Mouse (Mus musculus) small intestine, adult 2 months (tissue): ENCODE data around the gene Slc16a6.

ENCODE experiments used
- CTCF ChIP-seq: fragments of 200-500 bp; IDR thresholded peaks from 2 replicates; pipeline ENCODE4 v1.5.1; 2012; ENCODE audit warnings: low read depth, mild to moderate bottlenecking, control low read depth, inconsistent platforms, low read length, moderate library complexity, mixed read lengths; ENCODE audit not compliant: insufficient replicate concordance, insufficient read length; ENCODE audit errors: extremely low read depth
- POLR2A ChIP-seq: fragments of 200-500 bp; IDR thresholded peaks from 2 replicates; pipeline ENCODE4 v1.6.1; 2012; ENCODE audit warnings: low read depth, mild to moderate bottlenecking, control low read depth, inconsistent platforms, low read length, moderate library complexity

DNA sequence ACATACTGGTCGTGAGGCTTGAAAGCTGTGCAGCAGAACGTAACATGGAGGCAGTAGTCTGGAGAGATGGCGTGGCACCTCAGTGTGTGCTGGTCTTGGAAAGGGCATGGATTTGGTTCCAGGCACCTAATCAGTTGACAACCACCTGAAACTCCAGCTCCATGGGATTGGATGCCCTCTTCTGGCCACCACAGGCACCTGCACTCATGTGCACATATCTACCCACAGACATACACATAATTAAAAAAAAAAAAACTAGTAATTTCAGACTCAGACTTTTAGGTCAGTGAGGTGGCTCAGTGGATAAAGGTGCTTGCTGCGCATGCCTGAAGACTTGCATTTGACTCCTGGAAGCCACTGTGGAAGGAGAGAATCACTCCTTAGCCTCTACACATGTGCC lies 51.1 kb downstream of the Slc16a6 start:
- TF ChIP-seq CTCF = no peak
- no peak for TF ChIP-seq POLR2A
